Mouse (Mus musculus) lung, adult 2 months (tissue): ENCODE results near the gene Spry1.

Experiments
- CTCF ChIP-seq: fragments of 200-500 bp; IDR thresholded peaks from 2 replicates; pipeline ENCODE4 v1.5.1; 2011; ENCODE audit warnings: mild to moderate bottlenecking, low read length, control low read depth; ENCODE audit not compliant: insufficient read depth
- POLR2A ChIP-seq: fragments of 200-500 bp; IDR thresholded peaks from 2 replicates; pipeline ENCODE4 v1.6.1; 2011; ENCODE audit warnings: low read depth, mild to moderate bottlenecking, control low read depth, low read length, borderline replicate concordance; ENCODE audit errors: extremely low read depth

DNA sequence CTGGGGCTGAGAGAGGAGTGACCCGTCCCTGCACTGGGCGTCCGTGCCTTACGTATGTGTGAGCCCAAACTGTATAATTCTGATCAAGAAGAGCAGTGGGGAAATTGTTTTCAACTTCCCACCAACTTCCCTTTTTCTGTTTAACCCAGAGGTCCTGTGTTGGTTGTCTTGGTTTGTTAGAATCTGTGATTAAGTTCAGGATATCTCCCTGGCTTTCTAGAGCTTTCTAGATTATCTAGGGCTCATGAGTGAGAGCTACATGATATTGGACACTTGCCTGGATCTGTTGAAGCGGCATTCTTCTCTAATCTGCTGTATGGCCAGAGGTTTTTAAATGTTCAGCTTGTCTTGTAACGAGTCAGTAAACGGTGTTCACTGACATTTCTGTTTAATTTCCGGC, 53.8 kb downstream of the Spry1 start:
- TF ChIP-seq CTCF, result no peak
- TF ChIP-seq POLR2A, result no peak
